Mouse (Mus musculus): ENCODE measurements around the gene Map1s. TPM values are rescaled to one million over a fixed set of nuclear protein-coding genes. Genes with fewer than 3 reads are reported as not detected.

The Map1s gene
- polyA plus RNA-seq, 1 experiment from 2014 or later = 50.9 TPM

DNA sequence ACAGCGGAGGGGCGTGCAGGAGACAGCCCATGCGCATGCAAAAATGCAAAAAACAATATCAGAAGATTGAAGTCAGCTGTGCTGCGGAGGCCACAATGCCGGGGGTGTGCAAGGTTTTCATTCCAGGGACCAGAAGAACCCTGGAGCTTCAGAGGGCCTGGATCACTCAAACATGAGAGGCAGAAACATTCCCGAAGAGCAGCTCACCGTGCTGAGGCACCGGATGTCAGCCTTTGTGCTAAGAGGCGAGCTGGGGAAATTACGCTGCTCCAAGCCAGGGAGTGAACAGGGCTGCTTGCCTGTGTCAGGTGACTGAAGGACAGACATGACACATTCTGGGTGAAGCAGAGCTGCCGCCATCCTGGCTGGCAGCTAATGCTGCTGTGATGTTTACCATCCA is 25.2 kb upstream of the Map1s start:
- no peak for ATAC-seq (ENCODE audit: borderline replicate concordance, extremely low read depth, low FRiP score, low TSS enrichment)

DNA sequence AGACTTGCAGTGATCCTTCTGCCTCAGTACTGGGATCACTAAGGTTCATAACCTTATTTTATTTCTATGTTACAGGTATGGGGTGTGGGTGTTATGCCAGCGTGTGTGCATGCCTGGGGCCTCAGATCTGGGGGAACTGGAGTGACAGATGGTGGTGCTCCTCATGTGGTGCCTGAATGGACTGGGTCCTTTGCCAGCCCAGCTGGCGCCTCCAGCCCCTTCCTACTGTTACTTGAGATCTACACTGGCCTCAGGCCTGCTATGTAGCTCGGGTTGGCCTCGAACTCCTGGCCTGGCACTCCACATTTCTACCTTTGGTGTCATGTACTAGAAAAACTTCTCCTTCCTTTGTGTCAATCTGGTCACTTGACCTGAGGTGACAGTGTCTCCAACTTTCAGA is 21.5 kb upstream of the Map1s start:
- WGBS = 82% methylated on average over 4 of the region's 4 CpGs
- H3K9ac ChIP-seq = no peak overlapping the region
- H3K27me3 ChIP-seq = no peaks in the 10 kb centered on the region
- H3K4me3 ChIP-seq = no peak overlapping the region
- H3K4me1 ChIP-seq = 0 out of 2 replicates have a peak, but pooled peaks cover 5% of the 10 kb centered on the region
- H3K36me3 ChIP-seq = no peaks in the 10 kb centered on the region
- no peak for ATAC-seq (ENCODE audit: borderline replicate concordance, extremely low read depth, low FRiP score, low TSS enrichment)
- H3K9me3 ChIP-seq = no peaks in the 10 kb centered on the region
- H3K27ac ChIP-seq = no peak overlapping the region
- no peak overlapping the region for H3K4me2 ChIP-seq

More for the DNA sequence above, 25.2 kb upstream of the Map1s start:
- Histone ChIP-seq H3K9me3 (no peaks in the 10 kb centered on the region), H3K27me3 (no peaks in the 10 kb centered on the region), H3K36me3 (no peaks in the 10 kb centered on the region), H3K4me1 (0 out of 2 replicates have a peak, but pooled peaks cover 5% of the 10 kb centered on the region), H3K9ac (no peak overlapping the region), H3K4me2 (no peak overlapping the region), H3K27ac (no peak overlapping the region), H3K4me3 (no peak overlapping the region)
- 14% methylated on average over 11 of the region's 11 CpGs for WGBS

DNA sequence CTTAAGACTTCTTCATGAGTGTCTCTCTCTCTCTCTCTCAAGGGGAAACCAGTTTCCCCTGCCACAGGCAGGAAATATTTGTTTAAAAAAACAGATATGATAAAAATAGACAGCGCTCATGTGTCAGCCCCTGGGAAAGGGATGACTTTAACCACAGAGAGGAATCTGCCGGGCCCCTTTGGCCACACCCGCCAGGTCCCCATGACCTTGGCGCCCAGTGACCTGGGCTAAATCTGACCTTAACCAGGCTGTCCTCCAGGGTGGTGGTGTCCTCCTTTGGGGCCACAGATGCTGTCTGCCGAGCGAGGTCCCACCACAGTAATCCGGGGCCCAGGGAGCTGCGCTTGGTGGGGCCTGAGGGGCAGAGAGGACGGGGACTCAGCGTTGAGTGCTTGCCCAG is 21.0 kb upstream of the Map1s start:
- Histone ChIP-seq H3K4me3 (no peak overlapping the region), H3K27ac (no peak overlapping the region), H3K4me1 (0 out of 2 replicates have a peak, but pooled peaks cover 5% of the 10 kb centered on the region), H3K9ac (no peak overlapping the region), H3K36me3 (no peaks in the 10 kb centered on the region), H3K27me3 (no peaks in the 10 kb centered on the region), H3K4me2 (no peak overlapping the region), H3K9me3 (no peaks in the 10 kb centered on the region)
- WGBS = 75% methylated on average over 10 of the region's 10 CpGs
- ATAC-seq (ENCODE audit: borderline replicate concordance, extremely low read depth, low FRiP score, low TSS enrichment) = no peak

DNA sequence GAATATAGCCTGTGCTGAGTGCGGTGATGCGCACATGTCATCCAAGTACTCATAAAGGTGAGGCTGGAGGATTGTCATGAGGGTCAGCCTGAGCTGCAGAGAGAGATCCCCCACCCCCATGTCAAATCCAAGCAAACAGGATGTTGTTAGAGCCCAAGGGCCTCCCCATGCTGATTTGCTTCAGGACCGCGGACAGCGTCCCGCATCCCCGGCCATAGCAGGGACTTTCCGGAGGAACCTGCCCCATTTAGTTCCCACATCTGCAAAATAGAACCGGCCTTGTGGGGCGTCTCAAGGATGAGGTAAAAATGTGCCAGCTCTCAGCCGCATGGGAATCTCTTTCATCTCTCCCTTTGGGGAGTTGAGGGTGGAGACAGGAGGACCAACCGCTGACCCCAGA is 20.1 kb upstream of the Map1s start:
- ATAC-seq (ENCODE audit: borderline replicate concordance, extremely low read depth, low FRiP score, low TSS enrichment) = no peak
- no peak overlapping the region for H3K27ac ChIP-seq

DNA sequence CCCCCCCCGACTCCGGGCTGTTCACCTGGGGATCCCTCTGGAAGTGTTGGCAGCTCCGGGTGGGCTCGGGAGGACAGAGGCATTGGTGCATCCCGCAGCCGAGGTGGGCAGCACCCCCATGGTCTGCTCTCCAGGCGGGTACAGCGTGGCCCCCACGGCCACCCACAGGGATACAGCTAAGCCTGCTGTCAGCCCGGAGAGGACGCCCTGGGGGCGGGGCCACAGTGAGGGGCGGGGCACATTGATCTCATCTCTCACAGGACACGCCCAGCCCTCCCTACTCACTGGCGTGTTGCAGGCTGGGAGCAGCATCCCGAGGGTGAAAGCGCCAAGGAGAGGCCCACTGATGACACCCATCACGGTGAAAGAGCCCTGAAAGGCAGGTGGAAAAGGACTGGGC is 18.1 kb upstream of the Map1s start:
- Histone ChIP-seq H3K36me3 (no peaks in the 10 kb centered on the region), H3K27me3 (peaks cover 27% of the 10 kb centered on the region), H3K27ac (no peak overlapping the region), H3K4me1 (peaks cover 13% of the 10 kb centered on the region), H3K4me3 (no peak overlapping the region), H3K4me2 (no peak overlapping the region), H3K9ac (no peak overlapping the region), H3K9me3 (no peaks in the 10 kb centered on the region)
- no peak for ATAC-seq (ENCODE audit: borderline replicate concordance, extremely low read depth, low FRiP score, low TSS enrichment)
- WGBS = 4% methylated on average over 18 of the region's 18 CpGs

More for the DNA sequence above, 20.1 kb upstream of the Map1s start:
- H3K4me2 ChIP-seq = no peak overlapping the region
- H3K4me3 ChIP-seq = no peak overlapping the region
- H3K9me3 ChIP-seq = no peaks in the 10 kb centered on the region
- 17% methylated on average over 12 of the region's 12 CpGs for WGBS
- H3K27me3 ChIP-seq = peaks cover 6% of the 10 kb centered on the region
- H3K36me3 ChIP-seq = no peaks in the 10 kb centered on the region
- 0 out of 2 replicates have a peak, but pooled peaks cover 3% of the 10 kb centered on the region for H3K4me1 ChIP-seq
- H3K9ac ChIP-seq = no peak overlapping the region

DNA sequence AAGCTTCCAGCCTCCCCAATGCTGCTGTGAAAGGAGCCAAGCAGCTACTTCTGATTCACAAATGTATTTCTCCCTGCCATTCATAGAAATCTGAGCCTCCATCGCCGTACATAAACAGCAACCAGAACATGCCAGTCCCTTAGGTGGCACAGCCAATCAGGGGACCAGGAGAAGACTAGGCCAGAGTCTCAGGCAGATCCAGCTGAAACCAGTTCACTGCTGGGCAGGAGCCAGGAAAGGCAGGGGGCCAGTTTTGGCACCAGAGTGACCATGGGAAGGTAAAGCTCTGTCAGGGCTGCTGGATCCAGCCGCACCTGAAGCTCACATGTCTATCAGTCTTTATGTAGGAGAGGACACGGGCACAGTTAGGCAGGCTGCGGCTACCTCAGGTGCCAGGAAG is 15.1 kb upstream of the Map1s start:
- Histone ChIP-seq H3K27ac (no peak overlapping the region), H3K4me2 (no peak overlapping the region), H3K9ac (no peak overlapping the region), H3K4me3 (no peak overlapping the region), H3K9me3 (no peaks in the 10 kb centered on the region), H3K36me3 (peaks cover 21% of the 10 kb centered on the region), H3K4me1 (peaks cover 17% of the 10 kb centered on the region), H3K27me3 (peaks cover 42% of the 10 kb centered on the region)
- WGBS = 88% methylated on average over 5 of the region's 5 CpGs
- ATAC-seq (ENCODE audit: borderline replicate concordance, extremely low read depth, low FRiP score, low TSS enrichment) = no peak

DNA sequence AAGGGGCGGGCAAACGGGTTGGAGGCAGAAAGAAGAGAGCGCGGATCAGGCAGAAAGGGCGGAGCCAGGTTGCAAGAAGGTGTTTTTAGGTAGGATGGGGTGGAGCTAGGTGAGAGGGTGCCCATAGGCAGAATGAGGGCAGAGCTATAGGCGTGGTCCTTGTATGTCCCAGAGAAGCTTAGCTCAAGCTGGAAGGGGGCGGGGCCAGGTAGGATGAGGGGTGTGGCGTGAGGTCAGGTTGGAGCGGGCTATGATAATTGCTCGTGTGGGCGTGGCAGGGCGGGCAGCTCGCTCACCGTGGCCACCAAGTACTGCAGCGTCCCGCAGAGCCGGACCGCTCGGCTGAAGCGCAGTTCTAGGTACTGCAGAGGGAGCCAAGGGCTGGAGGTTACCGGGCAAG is 14.4 kb upstream of the Map1s start:
- H3K9me3 ChIP-seq = no peaks in the 10 kb centered on the region
- ATAC-seq (ENCODE audit: borderline replicate concordance, extremely low read depth, low FRiP score, low TSS enrichment) = no peak
- no peak overlapping the region for H3K9ac ChIP-seq
- peak overlapping the region; percentile 39; the same call in 1 of the 2 replicates for H3K4me2 ChIP-seq
- no peak overlapping the region for H3K27ac ChIP-seq
- H3K4me3 ChIP-seq = no peak overlapping the region
- H3K27me3 ChIP-seq = peaks cover 42% of the 10 kb centered on the region
- H3K36me3 ChIP-seq = peaks cover 24% of the 10 kb centered on the region
- 6% methylated on average over 21 of the region's 21 CpGs for WGBS
- peaks cover 24% of the 10 kb centered on the region for H3K4me1 ChIP-seq

DNA sequence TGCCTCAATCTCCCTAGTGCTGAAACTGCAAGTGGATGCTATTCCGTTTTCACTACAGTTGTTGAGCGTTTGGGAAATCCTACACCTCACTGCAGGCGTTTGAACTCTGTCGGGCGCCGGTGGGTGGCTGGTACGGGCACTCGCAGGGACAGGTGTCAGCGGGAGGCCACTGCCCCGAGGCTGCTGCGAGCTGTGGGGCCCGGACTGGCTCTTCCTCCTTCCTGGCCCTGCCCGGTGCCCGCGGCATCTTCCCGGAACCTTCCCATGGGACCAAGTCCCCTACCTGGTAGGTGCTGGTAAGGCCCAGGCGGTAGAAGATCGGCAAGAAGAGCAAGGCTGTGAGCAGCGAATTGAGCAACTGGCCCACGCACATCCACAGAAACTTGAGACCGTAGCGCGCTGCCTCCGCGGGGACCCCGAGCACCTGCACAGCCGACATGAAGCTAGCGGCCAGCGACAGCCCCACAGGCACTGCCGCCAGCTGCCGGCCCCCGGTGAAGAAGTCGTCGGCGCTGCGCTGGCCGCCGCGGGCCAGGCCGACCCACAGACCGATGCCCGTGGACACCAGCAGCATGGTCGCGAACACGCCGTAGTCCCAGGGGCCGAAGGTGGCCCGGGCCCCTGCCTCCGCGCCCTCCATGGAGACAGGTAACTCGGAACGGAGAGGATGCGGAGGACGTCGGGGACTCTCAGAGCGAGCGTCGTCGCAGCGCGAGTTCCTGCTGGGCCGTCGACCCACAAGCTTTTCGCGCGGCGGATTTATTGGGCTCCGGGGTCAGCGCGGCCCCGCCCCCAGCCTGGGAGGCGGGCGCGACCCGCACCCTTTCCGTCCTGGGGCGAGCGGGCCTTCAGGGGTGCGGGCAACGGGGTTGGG is 13.5 kb upstream of the Map1s start, which contains the start of gene Slc5a5:
Slc5a5 (minus strand) TSS at position 736 of the 874 bp plus-strand sequence.
- peak within 1 kb of the TSS; percentile 39 for H3K4me2 ChIP-seq
- ATAC-seq (ENCODE audit: borderline replicate concordance, extremely low read depth, low FRiP score, low TSS enrichment) = no peak
- peaks cover 26% of the 10 kb centered on the region for H3K4me1 ChIP-seq
- no peak within 1 kb of the TSS for H3K27ac ChIP-seq
- no peaks in the 10 kb centered on the region for H3K9me3 ChIP-seq
- 3% methylated on average over 80 of the region's 80 CpGs for WGBS
- no peak within 1 kb of the TSS for H3K9ac ChIP-seq
- peaks cover 42% of the 10 kb centered on the region for H3K27me3 ChIP-seq
- peaks cover 24% of the 10 kb centered on the region for H3K36me3 ChIP-seq
- peak within 1 kb of the TSS; percentile 23 for H3K4me3 ChIP-seq

DNA sequence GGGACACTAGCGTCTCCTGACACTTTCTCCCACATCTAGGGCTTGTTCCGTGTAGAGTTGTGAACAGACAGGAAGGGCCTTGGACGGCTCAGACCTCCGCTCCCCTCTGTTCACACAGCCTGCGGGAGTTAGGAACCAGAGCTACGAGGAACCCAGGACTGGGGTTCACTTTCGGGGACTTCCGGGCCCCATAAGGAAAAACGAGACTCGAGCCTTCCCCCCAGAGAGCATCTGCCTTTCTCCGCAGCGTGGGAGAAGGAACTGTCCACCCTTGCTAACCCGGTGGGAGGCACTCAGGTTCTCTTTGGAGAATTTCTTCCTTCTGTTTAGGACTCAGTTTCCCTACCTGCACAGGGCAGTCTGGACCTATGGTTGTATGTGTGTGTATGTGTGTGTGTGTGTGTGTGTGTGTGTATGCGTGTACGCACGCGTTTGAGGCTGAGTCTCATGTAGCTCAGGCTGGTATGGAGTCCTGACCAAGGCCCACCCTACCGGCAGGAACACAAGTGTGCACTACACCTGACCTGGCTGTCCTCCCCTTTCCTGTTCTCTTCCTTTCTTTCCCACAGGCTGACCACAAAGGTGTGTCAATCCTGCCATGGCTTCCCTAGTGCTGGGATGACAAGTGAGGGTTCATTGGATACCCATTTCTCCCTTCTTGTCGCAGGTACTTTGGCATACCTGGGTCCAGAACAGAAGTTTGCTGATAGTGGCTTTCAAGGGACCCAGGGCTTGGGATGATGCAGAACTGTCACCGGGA is 12.7 kb upstream of the Map1s start:
- peaks cover 42% of the 10 kb centered on the region for H3K27me3 ChIP-seq
- no peak overlapping the region for H3K9ac ChIP-seq
- H3K4me3 ChIP-seq = peak overlapping the region; percentile 23
- H3K27ac ChIP-seq = no peak overlapping the region
- peak overlapping the region; percentile 39 for H3K4me2 ChIP-seq
- ATAC-seq (ENCODE audit: borderline replicate concordance, extremely low read depth, low FRiP score, low TSS enrichment) = no peak
- H3K9me3 ChIP-seq = no peaks in the 10 kb centered on the region
- 28% methylated on average over 20 of the region's 20 CpGs for WGBS
- H3K4me1 ChIP-seq = peaks cover 26% of the 10 kb centered on the region
- H3K36me3 ChIP-seq = peaks cover 24% of the 10 kb centered on the region

DNA sequence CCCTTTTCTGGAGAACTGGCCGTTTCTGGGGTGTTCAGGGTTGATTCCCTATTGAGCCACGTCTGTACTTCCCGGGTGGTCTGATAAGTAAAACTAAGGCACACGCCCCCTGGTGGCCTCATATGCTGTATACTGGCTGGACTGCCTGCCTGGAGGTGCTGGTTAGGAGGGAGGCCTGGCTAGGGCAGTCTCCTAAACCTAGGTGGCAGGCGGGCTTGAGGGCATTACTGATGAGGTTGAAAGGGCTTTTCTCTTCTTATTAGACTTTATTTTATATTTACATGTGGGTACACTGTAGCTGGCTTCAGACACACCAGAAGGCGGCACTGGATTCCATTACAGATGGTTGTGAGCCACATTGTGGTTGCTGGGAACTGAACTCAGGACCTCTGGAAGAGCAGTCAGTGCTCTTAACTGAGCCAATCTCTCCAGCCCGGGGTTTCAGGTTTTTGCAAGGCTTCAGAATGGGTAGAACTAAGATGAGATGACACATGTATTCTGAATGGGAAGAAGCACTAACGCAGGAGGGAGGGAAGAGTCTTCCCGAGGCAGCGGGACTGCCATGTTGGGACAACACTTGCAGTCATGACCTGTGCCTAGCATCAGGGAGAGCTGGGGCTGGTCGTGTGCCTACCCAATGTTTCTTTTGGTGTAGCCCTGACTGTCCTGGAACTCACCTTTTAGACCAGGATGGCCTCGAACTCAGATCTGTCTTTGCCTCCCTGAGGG is 11.9 kb upstream of the Map1s start:
- Histone ChIP-seq H3K4me3 (no peak overlapping the region), H3K4me1 (peaks cover 30% of the 10 kb centered on the region), H3K36me3 (peaks cover 24% of the 10 kb centered on the region), H3K27me3 (peaks cover 42% of the 10 kb centered on the region), H3K9ac (no peak overlapping the region), H3K9me3 (no peaks in the 10 kb centered on the region), H3K27ac (no peak overlapping the region), H3K4me2 (no peak overlapping the region)
- 31% methylated on average over 12 of the region's 12 CpGs for WGBS
- peak; percentile 41; the same call in 1 of the 2 replicates for ATAC-seq (ENCODE audit: borderline replicate concordance, extremely low read depth, low FRiP score, low TSS enrichment)

DNA sequence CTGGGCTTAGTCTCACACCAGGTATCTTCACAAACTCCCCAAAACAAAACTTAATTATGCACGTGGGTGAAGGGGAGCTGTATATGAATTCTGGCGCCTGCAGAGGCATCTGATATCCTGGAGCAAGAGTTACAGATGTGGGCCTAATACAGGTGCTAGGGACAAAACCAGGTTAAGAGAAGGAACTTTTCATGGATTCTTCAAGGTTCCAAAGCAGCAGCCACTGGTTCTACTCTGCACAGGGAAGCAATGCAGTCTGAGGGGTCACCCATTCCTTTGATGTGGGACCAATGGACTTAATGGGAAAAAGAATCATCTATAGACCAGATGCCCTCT is 11.4 kb upstream of the Map1s start:
- H3K27me3 ChIP-seq = peaks cover 42% of the 10 kb centered on the region
- H3K4me2 ChIP-seq = no peak overlapping the region
- 64% methylated on average over 2 of the region's 2 CpGs for WGBS
- H3K9ac ChIP-seq = no peak overlapping the region
- H3K27ac ChIP-seq = no peak overlapping the region
- H3K9me3 ChIP-seq = no peaks in the 10 kb centered on the region
- peaks cover 30% of the 10 kb centered on the region for H3K4me1 ChIP-seq
- peaks cover 24% of the 10 kb centered on the region for H3K36me3 ChIP-seq
- no peak for ATAC-seq (ENCODE audit: borderline replicate concordance, extremely low read depth, low FRiP score, low TSS enrichment)
- no peak overlapping the region for H3K4me3 ChIP-seq
